Mouse (Mus musculus): Measurements from ENCODE around the gene Grid2. TPM values are rescaled to one million over a fixed set of nuclear protein-coding genes. Genes with fewer than 3 reads are reported as not detected.

The Grid2 gene
- polyA plus RNA-seq, 1 experiment, result not detected

DNA sequence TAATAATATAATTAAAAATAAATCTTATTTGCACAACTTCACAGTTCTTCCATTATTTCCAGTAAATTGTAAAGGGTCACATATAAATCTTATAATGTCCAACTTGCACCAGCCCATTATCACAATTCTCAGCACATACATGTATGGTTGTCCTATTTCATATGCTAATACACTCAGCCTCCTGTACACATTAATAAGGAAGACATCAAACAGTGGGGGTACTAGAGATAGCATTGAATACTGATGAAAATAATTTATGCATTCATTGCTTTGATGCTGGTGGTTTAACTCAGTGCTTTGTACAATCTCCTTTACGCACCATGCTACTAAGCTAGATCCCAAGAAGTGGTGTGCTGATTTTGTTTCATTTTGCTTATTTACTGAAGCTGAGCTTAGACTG is 446.0 kb downstream of the Grid2 start:
- Histone ChIP-seq H3K4me1 (ENCODE audit: control insufficient read depth, insufficient read depth, low read length) (no peaks in the 10 kb centered on the region), H3K27ac (ENCODE audit: control insufficient read depth, insufficient read depth, low read depth, low read length, poor library complexity) (no peak overlapping the region), H3K4me3 (replicated peaks; ENCODE audit: control insufficient read depth, low read depth, low read length) (no peak overlapping the region)
- WGBS, result 74% methylated on average over 1 of the region's 1 CpGs
- TF ChIP-seq CTCF (IDR thresholded peaks at IDR 0.05; ENCODE audit: control insufficient read depth, insufficient read depth, low read length) (no peak), POLR2A (IDR thresholded peaks at IDR 0.05; ENCODE audit: borderline replicate concordance, control insufficient read depth, low read depth, low read length) (no peak)

DNA sequence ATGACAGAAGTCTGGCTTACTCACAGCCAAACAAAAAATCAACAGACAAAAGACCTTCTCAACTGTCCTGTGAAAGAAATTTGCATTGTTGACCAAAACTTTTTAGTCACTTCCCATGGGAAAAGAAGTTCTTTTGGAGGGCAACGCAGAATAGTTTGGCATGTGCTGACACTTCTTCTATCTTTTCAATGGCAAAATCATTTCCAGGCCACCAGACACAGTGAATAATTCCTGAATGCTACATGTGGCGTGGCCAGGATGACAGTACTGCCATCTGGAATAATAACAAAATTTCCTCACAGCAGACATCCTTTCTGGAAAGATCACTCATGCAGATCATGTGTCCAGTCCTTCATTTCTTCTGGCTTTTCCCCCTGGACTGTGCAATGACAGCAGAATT is 478.1 kb downstream of the Grid2 start:
- no peak overlapping the region for H3K27ac ChIP-seq (ENCODE audit: control insufficient read depth, insufficient read depth, low read depth, low read length, poor library complexity)
- H3K4me3 ChIP-seq (replicated peaks; ENCODE audit: control insufficient read depth, low read depth, low read length), result no peak overlapping the region
- TF ChIP-seq POLR2A (IDR thresholded peaks at IDR 0.05; ENCODE audit: borderline replicate concordance, control insufficient read depth, low read depth, low read length) (no peak), CTCF (IDR thresholded peaks at IDR 0.05; ENCODE audit: control insufficient read depth, insufficient read depth, low read length) (no peak)
- 54% methylated on average over 2 of the region's 2 CpGs for WGBS
- no peaks in the 10 kb centered on the region for H3K4me1 ChIP-seq (ENCODE audit: control insufficient read depth, insufficient read depth, low read length)

DNA sequence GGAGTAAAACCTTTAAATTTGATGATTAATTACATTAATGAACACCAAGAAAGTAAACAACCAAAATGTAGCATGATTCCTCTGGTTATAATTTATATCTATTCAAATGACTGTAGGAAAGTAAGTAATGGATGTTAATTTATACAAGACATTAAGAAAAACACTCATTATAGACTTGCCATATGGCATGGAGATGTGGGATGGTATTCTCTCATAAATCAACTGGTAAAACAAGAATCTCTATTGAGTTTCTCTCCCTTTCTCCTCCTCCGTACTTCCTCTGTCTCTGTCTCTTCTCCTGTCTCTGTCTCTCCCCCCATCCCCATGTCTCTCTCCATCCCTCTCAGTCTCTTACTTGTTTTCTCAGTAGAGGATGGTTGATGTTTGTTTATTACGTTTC is 506.9 kb downstream of the Grid2 start:
- WGBS, result 64% methylated on average over 2 of the region's 2 CpGs
- Histone ChIP-seq H3K4me3 (replicated peaks; ENCODE audit: control insufficient read depth, low read depth, low read length) (no peak overlapping the region), H3K4me1 (ENCODE audit: control insufficient read depth, insufficient read depth, low read length) (no peaks in the 10 kb centered on the region), H3K27ac (ENCODE audit: control insufficient read depth, insufficient read depth, low read depth, low read length, poor library complexity) (no peak overlapping the region)
- TF ChIP-seq CTCF (IDR thresholded peaks at IDR 0.05; ENCODE audit: control insufficient read depth, insufficient read depth, low read length) (no peak), POLR2A (IDR thresholded peaks at IDR 0.05; ENCODE audit: borderline replicate concordance, control insufficient read depth, low read depth, low read length) (no peak)

DNA sequence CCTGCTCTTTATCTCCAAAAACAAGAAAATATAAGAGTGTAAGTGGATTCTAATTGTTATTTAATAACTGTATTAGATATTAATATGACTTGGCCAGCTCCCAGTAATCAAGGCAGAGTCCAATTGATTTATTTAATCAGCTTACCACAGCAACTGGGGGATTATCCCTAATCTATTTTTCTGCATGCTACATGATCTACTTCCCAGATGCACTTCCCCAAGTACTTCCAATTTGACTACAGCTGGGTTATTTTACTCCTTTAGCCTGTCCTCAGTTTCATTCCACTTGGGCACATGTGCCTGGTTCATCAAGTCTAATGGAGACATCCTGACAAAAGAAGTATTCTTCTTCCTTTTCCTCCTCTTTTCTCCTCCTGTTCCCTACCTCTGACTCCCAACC is 539.0 kb downstream of the Grid2 start:
- Histone ChIP-seq H3K4me1 (ENCODE audit: control insufficient read depth, insufficient read depth, low read length) (no peaks in the 10 kb centered on the region), H3K27ac (ENCODE audit: control insufficient read depth, insufficient read depth, low read depth, low read length, poor library complexity) (no peak overlapping the region), H3K4me3 (replicated peaks; ENCODE audit: control insufficient read depth, low read depth, low read length) (no peak overlapping the region)
- TF ChIP-seq POLR2A (IDR thresholded peaks at IDR 0.05; ENCODE audit: borderline replicate concordance, control insufficient read depth, low read depth, low read length) (no peak), CTCF (IDR thresholded peaks at IDR 0.05; ENCODE audit: control insufficient read depth, insufficient read depth, low read length) (no peak)

DNA sequence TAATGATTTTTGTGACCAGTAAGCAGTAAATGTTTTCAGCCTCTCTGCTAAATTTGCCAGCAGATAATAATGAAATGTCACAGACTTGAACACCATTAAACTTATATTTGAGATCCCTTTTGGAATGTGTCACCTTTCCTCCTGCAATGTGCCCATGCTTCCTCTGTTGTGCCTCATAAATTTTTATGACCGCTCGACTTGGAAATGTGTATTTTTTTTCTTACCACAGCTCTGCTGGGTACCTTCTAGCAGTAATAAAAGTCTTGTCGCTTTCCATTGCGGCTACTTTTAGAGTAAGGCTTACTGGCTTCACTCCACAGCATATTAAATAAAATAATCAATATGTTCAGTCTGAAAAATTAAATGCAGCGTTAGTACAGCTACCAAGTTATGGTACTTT is 564.6 kb downstream of the Grid2 start:
- WGBS, result 69% methylated on average over 5 of the region's 5 CpGs
- Histone ChIP-seq H3K27ac (ENCODE audit: control insufficient read depth, insufficient read depth, low read depth, low read length, poor library complexity) (no peak overlapping the region), H3K4me3 (replicated peaks; ENCODE audit: control insufficient read depth, low read depth, low read length) (no peak overlapping the region), H3K4me1 (ENCODE audit: control insufficient read depth, insufficient read depth, low read length) (no peaks in the 10 kb centered on the region)
- no peak for TF ChIP-seq POLR2A (IDR thresholded peaks at IDR 0.05; ENCODE audit: borderline replicate concordance, control insufficient read depth, low read depth, low read length)
- no peak for TF ChIP-seq CTCF (IDR thresholded peaks at IDR 0.05; ENCODE audit: control insufficient read depth, insufficient read depth, low read length)

DNA sequence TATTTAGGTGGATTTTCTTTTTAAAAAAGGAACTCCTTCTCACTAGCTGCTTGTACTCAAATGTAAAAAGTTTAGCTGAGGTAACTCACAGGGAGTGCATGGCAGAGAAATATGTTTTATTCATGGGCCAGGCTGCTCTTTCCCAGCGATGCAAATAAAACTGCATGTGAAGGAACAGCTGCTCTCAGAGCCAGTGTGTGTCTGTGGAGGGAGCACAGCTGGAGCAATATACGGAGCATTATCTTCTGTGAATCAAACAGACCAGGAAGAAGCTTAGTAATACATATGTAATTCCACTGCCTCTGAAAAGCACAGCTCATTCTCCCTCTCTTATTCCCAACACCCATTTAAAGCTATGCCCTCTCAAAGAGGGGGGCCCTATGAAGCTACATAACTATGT is 607.0 kb downstream of the Grid2 start:
- 53% methylated on average over 2 of the region's 2 CpGs for WGBS
- no peaks in the 10 kb centered on the region for H3K4me1 ChIP-seq (ENCODE audit: control insufficient read depth, insufficient read depth, low read length)
- H3K27ac ChIP-seq (ENCODE audit: control insufficient read depth, insufficient read depth, low read depth, low read length, poor library complexity), result no peak overlapping the region
- no peak for TF ChIP-seq POLR2A (IDR thresholded peaks at IDR 0.05; ENCODE audit: borderline replicate concordance, control insufficient read depth, low read depth, low read length)
- TF ChIP-seq CTCF (IDR thresholded peaks at IDR 0.05; ENCODE audit: control insufficient read depth, insufficient read depth, low read length), result no peak
- H3K4me3 ChIP-seq (replicated peaks; ENCODE audit: control insufficient read depth, low read depth, low read length), result no peak overlapping the region

DNA sequence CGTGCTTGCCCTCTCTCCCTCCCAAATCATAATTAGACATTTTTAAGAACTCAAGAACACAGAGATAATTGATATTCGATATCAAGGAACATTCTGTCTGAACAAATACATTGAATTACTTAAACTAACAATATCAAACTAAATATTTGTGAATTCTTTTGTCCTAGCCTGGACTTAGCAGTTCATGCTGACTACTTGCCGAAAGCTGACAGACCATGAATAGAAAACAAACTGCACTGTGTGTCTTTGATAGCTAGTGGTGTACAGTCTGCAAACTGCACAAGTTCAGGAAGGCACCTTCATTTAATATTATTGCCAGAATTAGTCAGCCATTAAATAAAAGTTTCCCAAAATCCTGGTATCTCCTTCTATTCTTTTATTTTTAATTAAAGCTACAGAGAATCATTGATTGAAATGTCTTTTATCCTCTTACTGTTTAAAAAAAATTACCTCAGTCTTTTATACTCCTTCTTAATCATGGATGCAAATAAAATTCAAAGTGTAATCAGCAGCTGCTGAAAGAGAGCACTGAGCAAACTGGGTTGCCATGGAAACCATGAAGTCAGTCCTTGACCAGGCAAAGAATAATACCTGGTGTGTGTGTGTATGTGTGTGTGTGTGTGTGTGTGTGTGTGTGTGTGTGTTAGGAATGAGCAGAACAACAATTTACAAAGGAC is 621.5 kb downstream of the Grid2 start:
- TF ChIP-seq POLR2A (IDR thresholded peaks at IDR 0.05; ENCODE audit: borderline replicate concordance, control insufficient read depth, low read depth, low read length) (no peak), CTCF (IDR thresholded peaks at IDR 0.05; ENCODE audit: control insufficient read depth, insufficient read depth, low read length) (no peak)
- Histone ChIP-seq H3K4me1 (ENCODE audit: control insufficient read depth, insufficient read depth, low read length) (no peaks in the 10 kb centered on the region), H3K4me3 (replicated peaks; ENCODE audit: control insufficient read depth, low read depth, low read length) (no peak overlapping the region), H3K27ac (ENCODE audit: control insufficient read depth, insufficient read depth, low read depth, low read length, poor library complexity) (no peak overlapping the region)
- 78% methylated on average over 3 of the region's 3 CpGs for WGBS

DNA sequence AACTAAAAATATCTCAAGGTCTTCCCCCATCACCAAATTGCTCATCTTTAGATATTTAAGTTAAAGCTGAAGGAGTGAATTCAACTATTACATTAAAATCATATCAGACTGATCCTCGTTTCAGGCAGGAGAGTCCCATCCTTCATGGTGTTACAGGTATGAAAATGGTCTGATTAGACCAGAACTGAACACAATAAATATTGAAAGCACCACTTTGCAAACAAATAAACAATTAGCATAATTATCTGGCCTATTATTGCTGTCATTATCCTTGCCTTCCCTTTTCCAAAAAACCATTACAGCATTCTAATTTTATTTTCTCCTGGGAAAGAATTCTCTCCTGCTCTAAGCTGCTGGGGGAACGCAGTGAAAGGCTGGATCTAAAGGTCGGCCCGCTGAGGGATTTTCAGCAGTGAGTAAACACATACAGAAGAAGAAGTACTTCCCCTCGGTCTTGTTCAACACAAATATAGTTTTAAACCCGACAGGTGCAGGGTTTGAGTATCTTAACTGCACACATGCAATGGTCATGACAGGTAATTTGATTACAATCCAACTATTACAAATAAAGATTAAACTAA is 622.2 kb downstream of the Grid2 start:
- WGBS, result 68% methylated on average over 6 of the region's 6 CpGs
- H3K4me1 ChIP-seq (ENCODE audit: control insufficient read depth, insufficient read depth, low read length), result no peaks in the 10 kb centered on the region
- no peak overlapping the region for H3K27ac ChIP-seq (ENCODE audit: control insufficient read depth, insufficient read depth, low read depth, low read length, poor library complexity)
- TF ChIP-seq CTCF (IDR thresholded peaks at IDR 0.05; ENCODE audit: control insufficient read depth, insufficient read depth, low read length) (no peak), POLR2A (IDR thresholded peaks at IDR 0.05; ENCODE audit: borderline replicate concordance, control insufficient read depth, low read depth, low read length) (no peak)
- H3K4me3 ChIP-seq (replicated peaks; ENCODE audit: control insufficient read depth, low read depth, low read length), result no peak overlapping the region

All from bone marrow, adult 2 months (tissue).